Mouse (Mus musculus) heart, adult 2 months (tissue): ENCODE measurements around the gene Nrxn3.

Experiments used
- CTCF ChIP-seq: fragments of 200-600 bp; IDR thresholded peaks from 2 replicates; pipeline ENCODE4 v1.8.1; 2022; ENCODE audit warnings: antibody characterized with exemption, mild to moderate bottlenecking, moderate library complexity
- POLR2A ChIP-seq: fragments of 200-500 bp; IDR thresholded peaks from 2 replicates; pipeline ENCODE4 v1.6.1; 2011; ENCODE audit warnings: mild to moderate bottlenecking, low read depth, low read length, control low read depth; ENCODE audit not compliant: insufficient read depth

- no peak for TF ChIP-seq POLR2A
- no peak for TF ChIP-seq CTCF
These were observed 1001.4 kb downstream of the Nrxn3 start for GRCm38 (mm10) chr12:89724048-89724447.
